Mouse (Mus musculus) small intestine, adult 2 months (tissue): ENCODE data around the gene Tnip2. TPM values are rescaled to one million over a fixed set of nuclear protein-coding genes. Genes with fewer than 3 reads are reported as not detected.

ENCODE experiments used
- H3K27ac ChIP-seq: fragments of 200-500 bp; 2 replicates; pipeline ENCODE4 v1.5.1; 2012; ENCODE audit warnings: low read depth, low read length, control low read depth, inconsistent platforms; ENCODE audit not compliant: insufficient read depth
- H3K27me3 ChIP-seq: fragments of 200-500 bp; 2 replicates; pipeline ENCODE4 v1.6.1; 2012; ENCODE audit warnings: mild to moderate bottlenecking, moderate library complexity, low read length, inconsistent platforms; ENCODE audit not compliant: control insufficient read depth, insufficient read depth
- H3K36me3 ChIP-seq: fragments of 200-500 bp; 2 replicates; pipeline ENCODE4 v1.6.1; 2012; ENCODE audit warnings: mild to moderate bottlenecking, low read length, control low read depth, inconsistent platforms; ENCODE audit not compliant: control insufficient read depth, insufficient read depth
- H3K4me1 ChIP-seq: fragments of 200-500 bp; 2 replicates; pipeline ENCODE4 v1.6.1; 2012; ENCODE audit warnings: low read length, inconsistent platforms, mixed read lengths; ENCODE audit not compliant: control insufficient read depth, insufficient read depth, insufficient read length
- H3K4me3 ChIP-seq: fragments of 200-500 bp; 2 replicates; pipeline ENCODE4 v1.5.1; 2012; ENCODE audit warnings: low read depth, mild to moderate bottlenecking, control low read depth, inconsistent platforms, low read length, moderate library complexity
- CTCF ChIP-seq: fragments of 200-500 bp; IDR thresholded peaks from 2 replicates; pipeline ENCODE4 v1.5.1; 2012; ENCODE audit warnings: low read depth, mild to moderate bottlenecking, control low read depth, inconsistent platforms, low read length, moderate library complexity, mixed read lengths; ENCODE audit not compliant: insufficient replicate concordance, insufficient read length; ENCODE audit errors: extremely low read depth
- POLR2A ChIP-seq: fragments of 200-500 bp; IDR thresholded peaks from 2 replicates; pipeline ENCODE4 v1.6.1; 2012; ENCODE audit warnings: low read depth, mild to moderate bottlenecking, control low read depth, inconsistent platforms, low read length, moderate library complexity
- WGBS: fragments of 180-500 bp; shearing (Covaris S2); methylation state at CpG from one replicate; pipeline ENCODE4 v1.1.7; 2018; 5-methylcytosine and 5-hydroxymethylcytosine counted together
- polyA plus RNA-seq: library from polyadenylated mRNA; depleted of rRNA; stranded (reverse); fragments of >200 nt; gene quantifications from 2 replicates; pipeline ENCODE4 v1.2.3, GENCODE M21; 2012

Gene Tnip2
- polyA plus RNA-seq, 1 experiment = 13.8 TPM

- Histone ChIP-seq H3K27me3 (no peaks in the 10 kb centered on the region), H3K27ac (no peak overlapping the region)
- no peak for TF ChIP-seq CTCF
- TF ChIP-seq POLR2A = no peak
Observed at GRCm38 (mm10) chr5:34542166-34542565, 28.4 kb upstream of the Tnip2 start.

DNA sequence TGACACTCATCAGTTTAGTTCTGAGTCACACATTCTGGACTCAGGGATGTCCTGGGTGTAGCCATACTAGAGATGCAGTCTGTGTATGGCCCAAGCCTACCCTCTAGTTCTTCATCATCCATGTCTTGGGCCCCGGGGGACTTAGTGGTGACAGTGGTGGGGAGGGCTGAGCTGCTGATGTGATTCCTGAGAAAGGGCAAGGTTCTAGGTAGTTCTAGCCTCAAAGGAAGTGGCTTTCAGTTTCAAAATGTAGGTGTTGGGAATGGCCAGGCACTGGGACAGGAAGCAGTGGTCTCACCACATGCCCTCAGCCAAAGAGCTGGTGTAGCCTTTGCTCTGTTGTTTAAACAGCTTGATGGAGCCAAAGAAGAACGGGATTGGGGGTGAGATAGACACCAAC is 25.3 kb upstream of the Tnip2 start:
- H3K4me1 ChIP-seq = peaks cover 13% of the 10 kb centered on the region
- no peaks in the 10 kb centered on the region for H3K27me3 ChIP-seq
- no peak overlapping the region for H3K27ac ChIP-seq
- no peaks in the 10 kb centered on the region for H3K36me3 ChIP-seq
- no peak for TF ChIP-seq CTCF
- TF ChIP-seq POLR2A = no peak
- WGBS = 68% methylated on average over 2 of the region's 2 CpGs
- no peak overlapping the region for H3K4me3 ChIP-seq

More at GRCm38 (mm10) chr5:34542166-34542565, 28.4 kb upstream of the Tnip2 start:
- Histone ChIP-seq H3K4me1 (peaks cover 6% of the 10 kb centered on the region), H3K36me3 (no peaks in the 10 kb centered on the region), H3K4me3 (no peak overlapping the region)
- 65% methylated on average over 1 of the region's 1 CpGs for WGBS

- no peak for TF ChIP-seq POLR2A
- peak; percentile 39; the same call in 1 of the 2 replicates for TF ChIP-seq CTCF
- Histone ChIP-seq H3K4me1 (peaks cover 13% of the 10 kb centered on the region), H3K4me3 (no peak overlapping the region), H3K27ac (no peak overlapping the region), H3K36me3 (no peaks in the 10 kb centered on the region), H3K27me3 (no peaks in the 10 kb centered on the region)
- 30% methylated on average over 5 of the region's 5 CpGs for WGBS
Observed at GRCm38 (mm10) chr5:34538527-34538926, 24.7 kb upstream of the Tnip2 start.

DNA sequence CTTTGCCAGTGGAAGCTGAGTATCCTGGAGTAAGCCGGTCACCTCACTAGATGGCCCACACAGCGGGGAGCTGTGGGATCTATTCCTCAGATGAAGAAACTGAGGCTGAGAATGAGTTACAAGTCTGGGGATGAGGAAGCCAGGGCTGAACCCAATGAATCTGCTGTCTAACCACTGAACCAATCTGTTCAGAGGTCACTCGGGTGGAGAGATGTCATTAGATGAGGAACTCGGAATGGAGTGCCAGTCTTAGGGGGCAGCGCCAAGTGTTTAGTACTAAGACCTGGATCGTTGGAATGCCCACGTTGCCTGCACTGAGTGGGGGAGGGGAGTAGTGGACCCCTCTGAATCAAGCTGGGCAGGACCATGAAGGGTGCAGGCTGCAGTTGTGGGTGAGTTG is 24.3 kb upstream of the Tnip2 start:
- peaks cover 16% of the 10 kb centered on the region for H3K4me1 ChIP-seq
- peak overlapping the region; percentile 26; the same call in 1 of the 2 replicates for H3K27ac ChIP-seq
- H3K4me3 ChIP-seq = no peak overlapping the region
- no peaks in the 10 kb centered on the region for H3K27me3 ChIP-seq
- TF ChIP-seq POLR2A (no peak), CTCF (no peak)
- no peaks in the 10 kb centered on the region for H3K36me3 ChIP-seq
- 62% methylated on average over 7 of the region's 7 CpGs for WGBS

DNA sequence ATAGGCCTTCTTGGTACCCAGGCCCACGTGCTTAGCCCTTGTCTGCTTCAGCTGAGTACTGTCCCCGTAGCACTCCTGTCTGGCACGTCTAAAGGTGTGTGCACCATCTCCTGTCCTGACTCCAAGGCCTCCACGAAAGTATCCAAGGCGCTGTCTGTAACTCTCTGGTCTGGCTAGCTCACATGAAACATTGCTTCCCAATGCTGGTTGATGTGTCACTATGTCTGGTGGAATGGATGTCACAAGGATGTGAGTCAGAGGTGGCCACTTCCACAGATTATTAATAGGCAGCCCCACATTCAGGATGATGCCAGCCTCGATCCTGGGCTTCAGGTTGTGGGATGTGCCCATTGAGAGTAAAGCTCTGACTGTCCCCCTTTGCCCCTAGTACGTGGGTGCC is 22.0 kb upstream of the Tnip2 start:
- Histone ChIP-seq H3K36me3 (no peaks in the 10 kb centered on the region), H3K27me3 (no peaks in the 10 kb centered on the region), H3K4me3 (no peak overlapping the region), H3K27ac (no peak overlapping the region), H3K4me1 (peaks cover 22% of the 10 kb centered on the region)
- no peak for TF ChIP-seq CTCF
- TF ChIP-seq POLR2A = no peak
- 89% methylated on average over 7 of the region's 7 CpGs for WGBS

DNA sequence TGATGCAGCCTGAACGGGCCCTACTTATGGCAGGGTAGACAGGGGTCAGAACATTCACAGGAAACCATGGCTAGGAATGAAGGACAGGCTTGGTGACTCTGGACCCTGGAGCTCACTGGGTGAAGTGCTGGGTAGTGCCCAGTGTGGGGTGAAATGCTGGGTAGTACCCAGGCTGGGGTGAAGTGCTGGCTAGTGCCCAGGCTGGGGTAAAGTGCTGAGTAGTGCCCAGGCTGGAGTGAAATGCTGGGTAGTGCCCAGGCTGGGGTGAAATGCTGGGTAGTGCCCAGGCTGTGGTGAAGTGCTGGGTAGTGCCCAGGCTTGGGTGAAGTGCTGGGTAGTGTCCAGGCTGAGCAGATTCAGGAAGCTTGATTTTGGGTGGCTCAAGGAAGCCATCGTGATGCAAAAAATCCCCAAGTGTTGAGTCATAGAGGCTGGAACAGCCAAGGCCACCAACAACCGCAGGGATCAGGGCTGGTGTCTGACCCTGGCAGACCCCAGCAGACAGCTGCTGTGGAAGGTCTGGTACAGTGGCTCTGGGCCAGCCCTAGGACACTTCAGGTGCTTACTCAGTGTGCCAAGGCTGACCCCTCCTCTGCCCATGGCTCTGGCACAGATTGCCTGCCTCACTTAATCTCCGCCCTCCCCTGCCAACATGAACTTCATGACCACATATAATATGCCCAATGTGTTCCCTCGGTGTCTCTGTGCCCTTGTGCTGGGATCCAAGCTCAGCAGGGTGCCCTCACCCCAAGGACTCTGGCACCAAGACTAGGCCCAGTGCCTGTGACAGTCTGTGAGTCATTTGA is 21.2 kb upstream of the Tnip2 start:
- Histone ChIP-seq H3K4me3 (no peak overlapping the region), H3K4me1 (peaks cover 27% of the 10 kb centered on the region), H3K27me3 (no peaks in the 10 kb centered on the region), H3K36me3 (no peaks in the 10 kb centered on the region), H3K27ac (no peak overlapping the region; the same call in 1 of the 2 replicates)
- 66% methylated on average over 5 of the region's 5 CpGs for WGBS
- no peak for TF ChIP-seq CTCF
- TF ChIP-seq POLR2A = no peak

DNA sequence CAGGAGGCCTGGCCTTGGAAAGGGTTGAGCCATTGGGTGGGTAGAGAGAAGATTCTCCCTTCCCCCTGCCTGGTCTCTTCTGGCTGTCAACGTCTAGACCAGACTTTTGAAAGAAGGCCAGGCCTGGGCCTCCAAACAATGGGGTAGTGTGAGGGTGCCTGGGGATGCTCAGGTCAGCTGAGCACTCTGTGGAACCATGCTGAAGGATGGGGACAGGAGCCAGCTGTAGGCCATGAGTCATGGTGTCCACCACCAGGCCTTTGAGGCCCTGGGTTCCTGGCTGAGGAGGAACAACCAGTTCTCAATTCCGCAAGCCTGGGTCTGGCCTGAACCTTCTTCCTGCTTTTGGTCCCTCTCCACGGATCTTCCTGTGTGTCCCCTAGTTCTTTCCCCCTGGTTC is 20.0 kb upstream of the Tnip2 start:
- Histone ChIP-seq H3K27me3 (no peaks in the 10 kb centered on the region), H3K4me3 (no peak overlapping the region), H3K27ac (no peak overlapping the region), H3K36me3 (no peaks in the 10 kb centered on the region), H3K4me1 (peaks cover 36% of the 10 kb centered on the region)
- 75% methylated on average over 3 of the region's 3 CpGs for WGBS
- no peak for TF ChIP-seq CTCF
- no peak for TF ChIP-seq POLR2A

GRCm38 (mm10) chr5:34533066-34533465 is 19.3 kb upstream of the Tnip2 start:
- Histone ChIP-seq H3K27ac (0 out of 2 replicates have a peak overlapping the region, but pooled peaks have one; percentile 12), H3K36me3 (no peaks in the 10 kb centered on the region), H3K4me3 (no peak overlapping the region), H3K27me3 (no peaks in the 10 kb centered on the region), H3K4me1 (peaks cover 41% of the 10 kb centered on the region)
- TF ChIP-seq POLR2A (no peak), CTCF (no peak)
- WGBS = 88% methylated on average over 5 of the region's 5 CpGs
